Mouse (Mus musculus): ENCODE measurements around the gene Hnf1a.

GRCm38 (mm10) chr5:115009961-115010360, 39.1 kb upstream of the Hnf1a start:
- TF ChIP-seq CTCF (IDR thresholded peaks at IDR 0.05) (no peak), POLR2A (IDR thresholded peaks at IDR 0.05; ENCODE audit: insufficient read depth, low read depth, low read length) (no peak), EP300 (IDR thresholded peaks at IDR 0.05; ENCODE audit: insufficient read depth, low read depth, low read length) (no peak)
